Mouse (Mus musculus) embryo, embryonic 10.5 days (tissue): ENCODE data around the gene Gm20696.

ENCODE experiments used
- DNase-seq: peaks from one replicate; pipeline ENCODE4 v3.0.0-alpha.2; 2015; ENCODE audit warnings: low spot score

Gene Gm20696

GRCm38 (mm10) chr6:99388741-99389675, 277.6 kb downstream of the Gm20696 start:
- DNase-seq, result no peak

GRCm38 (mm10) chr6:99388023-99388422, 278.6 kb downstream of the Gm20696 start:
- DNase-seq, result no peak

- DNase-seq, result no peak
Measured at GRCm38 (mm10) chr6:99385059-99385604, 281.5 kb downstream of the Gm20696 start.

- DNase-seq, result no peak
Measured at GRCm38 (mm10) chr6:99383846-99384472, 282.6 kb downstream of the Gm20696 start.

- no peak for DNase-seq
Measured at GRCm38 (mm10) chr6:99380146-99380545, 286.5 kb downstream of the Gm20696 start.

GRCm38 (mm10) chr6:99378997-99379710, 287.4 kb downstream of the Gm20696 start:
- DNase-seq, result peak; percentile 54

- DNase-seq, result no peak
Measured at GRCm38 (mm10) chr6:99377716-99378115, 288.9 kb downstream of the Gm20696 start.

- no peak for DNase-seq
Measured at GRCm38 (mm10) chr6:99377131-99377530, 289.5 kb downstream of the Gm20696 start.

- DNase-seq, result no peak
Measured at GRCm38 (mm10) chr6:99376721-99377120, 289.9 kb downstream of the Gm20696 start.

GRCm38 (mm10) chr6:99375865-99376264, 290.7 kb downstream of the Gm20696 start:
- no peak for DNase-seq

- DNase-seq, result no peak
Measured at GRCm38 (mm10) chr6:99375376-99375775, 291.2 kb downstream of the Gm20696 start.

- DNase-seq, result no peak
Measured at GRCm38 (mm10) chr6:99374448-99375271, 291.9 kb downstream of the Gm20696 start.

GRCm38 (mm10) chr6:99372427-99372826, 294.2 kb downstream of the Gm20696 start:
- DNase-seq, result no peak

GRCm38 (mm10) chr6:99372016-99372415, 294.6 kb downstream of the Gm20696 start:
- no peak for DNase-seq

- DNase-seq, result no peak
Measured at GRCm38 (mm10) chr6:99369931-99370330, 296.7 kb downstream of the Gm20696 start.

GRCm38 (mm10) chr6:99369156-99369555, 297.4 kb downstream of the Gm20696 start:
- DNase-seq, result no peak

- no peak for DNase-seq
Measured at GRCm38 (mm10) chr6:99368118-99368753, 298.4 kb downstream of the Gm20696 start.

- DNase-seq, result no peak
Measured at GRCm38 (mm10) chr6:99364545-99364944, 302.1 kb downstream of the Gm20696 start.

- DNase-seq, result no peak
Measured at GRCm38 (mm10) chr6:99360581-99360980, 306.0 kb downstream of the Gm20696 start.

GRCm38 (mm10) chr6:99359765-99360499, 306.7 kb downstream of the Gm20696 start:
- no peak for DNase-seq
